Mouse (Mus musculus): ENCODE results near the gene Mrpl33. TPM values are rescaled to one million over a fixed set of nuclear protein-coding genes. Genes with fewer than 3 reads are reported as not detected.
A peak's percentile ranks its signal among the peaks of the same experiment; 100 is the strongest.
"Not testable (repeated sequence)": the region's sequence is repeated elsewhere in the genome, so short reads cannot be mapped to it uniquely, and the experiment has no call there.

The Mrpl33 gene
- 97.5 and 98.3 TPM in 2 replicates for polyA plus RNA-seq (2012; rRNA removed)

- DNase-seq (ENCODE audit: extremely low spot score in 1 of 2, low spot score in 1 of 2) = peak in 1 of 2 experiments; percentile 62
Observed at GRCm38 (mm10) chr5:31596481-31597429, at the start of gene Mrpl33. Mrpl33 (plus strand) TSS chr5:31596935.

- no peak for DNase-seq (ENCODE audit: extremely low spot score in 1 of 2, low spot score in 1 of 2)
Observed at GRCm38 (mm10) chr5:31559401-31559800, 37.3 kb upstream of the Mrpl33 start.

GRCm38 (mm10) chr5:31560352-31560751 lies 36.4 kb upstream of the Mrpl33 start:
- DNase-seq (ENCODE audit: extremely low spot score in 1 of 2, low spot score in 1 of 2) = no peak

- DNase-seq (ENCODE audit: extremely low spot score in 1 of 2, low spot score in 1 of 2) = peak; percentile 44 to 80
Observed at GRCm38 (mm10) chr5:31562036-31562666, 34.6 kb upstream of the Mrpl33 start.

- peak; percentile 26 to 88 for DNase-seq (ENCODE audit: extremely low spot score in 1 of 2, low spot score in 1 of 2)
Observed at GRCm38 (mm10) chr5:31563496-31563895, 33.2 kb upstream of the Mrpl33 start.

- no peak for DNase-seq (ENCODE audit: extremely low spot score in 1 of 2, low spot score in 1 of 2)
Observed at GRCm38 (mm10) chr5:31563905-31564304, 32.8 kb upstream of the Mrpl33 start.

GRCm38 (mm10) chr5:31564976-31565375 lies 31.8 kb upstream of the Mrpl33 start:
- DNase-seq (ENCODE audit: extremely low spot score in 1 of 2, low spot score in 1 of 2) = peak in 1 of 2 experiments; percentile 17

GRCm38 (mm10) chr5:31566026-31566425 lies 30.7 kb upstream of the Mrpl33 start:
- no peak for DNase-seq (ENCODE audit: extremely low spot score in 1 of 2, low spot score in 1 of 2)

GRCm38 (mm10) chr5:31566457-31566856 lies 30.3 kb upstream of the Mrpl33 start:
- no peak for DNase-seq (ENCODE audit: extremely low spot score in 1 of 2, low spot score in 1 of 2)

GRCm38 (mm10) chr5:31567951-31568657 lies 28.6 kb upstream of the Mrpl33 start:
- DNase-seq (ENCODE audit: extremely low spot score in 1 of 2, low spot score in 1 of 2) = no peak

GRCm38 (mm10) chr5:31571023-31571608 lies 25.6 kb upstream of the Mrpl33 start:
- DNase-seq (ENCODE audit: extremely low spot score in 1 of 2, low spot score in 1 of 2) = peak; percentile 61 to 74

GRCm38 (mm10) chr5:31573722-31574121 lies 23.0 kb upstream of the Mrpl33 start:
- DNase-seq (ENCODE audit: extremely low spot score in 1 of 2, low spot score in 1 of 2) = no peak

GRCm38 (mm10) chr5:31576539-31576975 lies 20.2 kb upstream of the Mrpl33 start:
- DNase-seq (ENCODE audit: extremely low spot score in 1 of 2, low spot score in 1 of 2) = peak; percentile 71 to 82

GRCm38 (mm10) chr5:31581263-31581662 lies 15.5 kb upstream of the Mrpl33 start:
- no peak for DNase-seq (ENCODE audit: extremely low spot score in 1 of 2, low spot score in 1 of 2)

GRCm38 (mm10) chr5:31581932-31582331 lies 14.8 kb upstream of the Mrpl33 start:
- no peak for DNase-seq (ENCODE audit: extremely low spot score in 1 of 2, low spot score in 1 of 2)

- DNase-seq (ENCODE audit: extremely low spot score in 1 of 2, low spot score in 1 of 2) = no peak
Observed at GRCm38 (mm10) chr5:31583261-31583660, 13.5 kb upstream of the Mrpl33 start.

- DNase-seq (ENCODE audit: extremely low spot score in 1 of 2, low spot score in 1 of 2) = no peak
Observed at GRCm38 (mm10) chr5:31585526-31585925, 11.2 kb upstream of the Mrpl33 start.

GRCm38 (mm10) chr5:31588016-31588415 lies 8.7 kb upstream of the Mrpl33 start:
- DNase-seq (ENCODE audit: extremely low spot score in 1 of 2, low spot score in 1 of 2) = no peak

GRCm38 (mm10) chr5:31588672-31589071 lies 8.1 kb upstream of the Mrpl33 start:
- not testable (repeated sequence) for DNase-seq (ENCODE audit: extremely low spot score in 1 of 2, low spot score in 1 of 2)

- DNase-seq (ENCODE audit: extremely low spot score in 1 of 2, low spot score in 1 of 2) = peak in 1 of 2 experiments; percentile 53
Observed at GRCm38 (mm10) chr5:31589711-31590319, 6.9 kb upstream of the Mrpl33 start.

Measured in frontal cortex, adult 2 months (tissue).